Mouse (Mus musculus): ENCODE measurements around the gene Ints4.
"Not testable (repeated sequence)": the region's sequence is repeated elsewhere in the genome, so short reads cannot be mapped to it uniquely, and the experiment has no call there.

The Ints4 gene

GRCm38 (mm10) chr7:97480821-97481339, at the start of gene Ints4:
Gene Ints4, plus strand, starts transcription at chr7:97480956.
- DNase-seq (ENCODE audit: low spot score in 2 of 2), result peak; percentile 96 to 97

- DNase-seq (ENCODE audit: low spot score in 2 of 2), result not testable (repeated sequence)
These were observed 47.2 kb upstream of the Ints4 start for GRCm38 (mm10) chr7:97433517-97433916.

- DNase-seq (ENCODE audit: low spot score in 2 of 2), result no peak
These were observed 46.2 kb upstream of the Ints4 start for GRCm38 (mm10) chr7:97434517-97434916.

- no peak for DNase-seq (ENCODE audit: low spot score in 2 of 2)
These were observed 41.8 kb upstream of the Ints4 start for GRCm38 (mm10) chr7:97438986-97439385.

GRCm38 (mm10) chr7:97446171-97446925, 34.4 kb upstream of the Ints4 start:
- DNase-seq (ENCODE audit: low spot score in 2 of 2), result peak; percentile 97 to 98

- DNase-seq (ENCODE audit: low spot score in 2 of 2), result peak; percentile 51 to 63
These were observed 33.7 kb upstream of the Ints4 start for GRCm38 (mm10) chr7:97447050-97447531.

GRCm38 (mm10) chr7:97451023-97451422, 29.7 kb upstream of the Ints4 start, which contains the start of gene Kctd14:
Gene Kctd14, plus strand, starts transcription at chr7:97451323.
- not testable (repeated sequence) for DNase-seq (ENCODE audit: low spot score in 2 of 2)

- no peak for DNase-seq (ENCODE audit: low spot score in 2 of 2)
These were observed 28.6 kb upstream of the Ints4 start for GRCm38 (mm10) chr7:97452196-97452595.

GRCm38 (mm10) chr7:97453141-97453921, 27.4 kb upstream of the Ints4 start:
- no peak for DNase-seq (ENCODE audit: low spot score in 2 of 2)

GRCm38 (mm10) chr7:97454795-97455194, 26.0 kb upstream of the Ints4 start:
- DNase-seq (ENCODE audit: low spot score in 2 of 2), result no peak

GRCm38 (mm10) chr7:97455577-97455976, 25.2 kb upstream of the Ints4 start:
- DNase-seq (ENCODE audit: low spot score in 2 of 2), result no peak

GRCm38 (mm10) chr7:97473001-97473400, 7.8 kb upstream of the Ints4 start:
- DNase-seq (ENCODE audit: low spot score in 2 of 2), result peak; percentile 51 to 58

- DNase-seq (ENCODE audit: low spot score in 2 of 2), result no peak
These were observed 1.4 kb upstream of the Ints4 start for GRCm38 (mm10) chr7:97479349-97479748.

- no peak for DNase-seq (ENCODE audit: low spot score in 2 of 2)
These were observed 466 bp upstream of the Ints4 start for GRCm38 (mm10) chr7:97480290-97480689.

- no peak for DNase-seq (ENCODE audit: low spot score in 2 of 2)
These were observed 2.6 kb downstream of the Ints4 start for GRCm38 (mm10) chr7:97483378-97483777.

GRCm38 (mm10) chr7:97491157-97491556, 10.4 kb downstream of the Ints4 start:
- no peak for DNase-seq (ENCODE audit: low spot score in 2 of 2)

GRCm38 (mm10) chr7:97492420-97492819, 11.7 kb downstream of the Ints4 start:
- DNase-seq (ENCODE audit: low spot score in 2 of 2), result peak in 1 of 2 experiments; percentile 30

- no peak for DNase-seq (ENCODE audit: low spot score in 2 of 2)
These were observed 14.3 kb downstream of the Ints4 start for GRCm38 (mm10) chr7:97495052-97495451.

GRCm38 (mm10) chr7:97500555-97501209, 19.9 kb downstream of the Ints4 start:
- DNase-seq (ENCODE audit: low spot score in 2 of 2), result peak in 1 of 2 experiments; percentile 29

GRCm38 (mm10) chr7:97514786-97515185, 34.0 kb downstream of the Ints4 start:
- DNase-seq (ENCODE audit: low spot score in 2 of 2), result peak; percentile 30 to 31

- peak; percentile 31 to 49 for DNase-seq (ENCODE audit: low spot score in 2 of 2)
These were observed 39.2 kb downstream of the Ints4 start for GRCm38 (mm10) chr7:97519935-97520334.

GRCm38 (mm10) chr7:97535531-97535930, 54.8 kb downstream of the Ints4 start:
- DNase-seq (ENCODE audit: low spot score in 2 of 2), result no peak
